Mouse (Mus musculus) cerebellum, adult 2 months (tissue): ENCODE measurements at regions not wholly inside any gene's neighbourhood (a gene's known extent, or its start where the extent isn't known, plus 50 kb on each side); places are given as distances from the start of the nearest gene placed in this dataset.

Source experiments
- CTCF ChIP-seq: fragments of 200-500 bp; IDR thresholded peaks from 2 replicates; pipeline ENCODE4 v1.5.1; 2011; ENCODE audit warnings: low read depth, mild to moderate bottlenecking, control low read depth, low read length, moderate library complexity, borderline replicate concordance; ENCODE audit not compliant: insufficient read depth
- POLR2A ChIP-seq: fragments of 200-500 bp; IDR thresholded peaks from 2 replicates; pipeline ENCODE4 v1.6.1; 2011; ENCODE audit warnings: low read length, control low read depth, borderline replicate concordance; ENCODE audit not compliant: insufficient read depth

DNA sequence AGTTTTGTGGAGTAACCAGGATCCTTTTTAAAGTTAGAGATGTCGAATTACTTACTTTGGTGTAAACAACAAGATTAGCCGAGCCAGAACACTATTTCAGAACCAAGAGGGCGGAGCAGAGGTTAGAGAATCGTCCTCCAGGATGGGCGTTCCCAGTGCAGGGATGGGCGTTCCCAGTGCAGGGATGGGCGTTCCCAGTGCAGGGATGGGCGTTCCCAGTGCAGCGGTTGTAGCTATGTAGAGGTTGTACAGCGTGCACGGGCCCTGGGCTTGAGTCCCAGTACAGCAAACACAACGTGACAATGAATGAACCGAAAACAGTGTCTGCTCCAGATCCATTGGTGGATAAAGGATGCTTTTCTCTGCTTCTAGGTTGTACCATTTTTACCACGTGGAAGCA lies 125.8 kb upstream of the Tbc1d5 start:
- TF ChIP-seq POLR2A (no peak), CTCF (no peak)
